Mouse (Mus musculus): Measurements from ENCODE around the gene Kcnk10.

DNA sequence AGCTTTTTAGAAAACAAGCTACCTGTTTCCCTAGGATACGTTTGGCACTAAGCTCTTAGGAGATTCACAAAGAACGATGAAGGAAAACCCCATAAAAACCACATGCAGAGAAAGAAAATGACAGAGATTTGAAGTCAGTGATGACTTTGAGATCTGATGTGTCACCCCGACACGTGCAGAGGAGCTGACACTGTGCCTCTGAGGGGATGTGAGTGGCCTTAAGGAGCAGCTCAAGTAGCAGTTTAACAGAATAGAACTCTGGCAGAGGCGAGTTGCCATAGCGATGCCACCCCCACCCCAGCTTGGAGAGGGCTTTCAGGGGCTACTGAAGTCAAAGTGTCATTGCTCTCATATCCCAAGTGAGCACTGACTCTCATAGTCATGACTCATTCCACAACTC, 158.3 kb downstream of the Kcnk10 start:
- no peak for TF ChIP-seq CTCF (IDR thresholded peaks at IDR 0.05; ENCODE audit: low read depth, low read length)
- no peak for TF ChIP-seq GATA1 (IDR thresholded peaks at IDR 0.05; ENCODE audit: borderline replicate concordance, low read length)
- no peak for TF ChIP-seq TAL1 (conservative IDR thresholded peaks at IDR 0.05; ENCODE audit: low read depth, low read length)
- TF ChIP-seq POLR2AphosphoS5 (IDR thresholded peaks at IDR 0.05; ENCODE audit: insufficient replicate concordance, low read depth, low read length): no peak
- TF ChIP-seq GATA2 (IDR thresholded peaks at IDR 0.05; ENCODE audit: borderline replicate concordance, low read depth, low read length): no peak

Data from G1E (cell line).